Mouse (Mus musculus) neural tube, embryonic 15.5 days (tissue): Measurements from ENCODE around the gene Igfbp1. TPM values are rescaled to one million over a fixed set of nuclear protein-coding genes. Genes with fewer than 3 reads are reported as not detected.

ENCODE experiments used
- ATAC-seq: fragments of 200-750 bp; cut with Nextera tagmentation; 2 replicates; pipeline ENCODE4 v1.8.0; 2017; ENCODE audit warnings: mild to moderate bottlenecking, moderate TSS enrichment, moderate library complexity; ENCODE audit not compliant: low FRiP score
- H3K27ac ChIP-seq: fragments of 300-500 bp; sonication (generic); replicated peaks from 2 replicates; pipeline ENCODE4 v1.5.1; 2015; ENCODE audit warnings: mild to moderate bottlenecking, inconsistent platforms
- H3K27me3 ChIP-seq: fragments of 300-500 bp; sonication (generic); replicated peaks from 2 replicates; pipeline ENCODE4 v1.6.1; 2015; ENCODE audit warnings: inconsistent platforms
- H3K36me3 ChIP-seq: fragments of 300-500 bp; sonication (generic); 2 replicates; pipeline ENCODE4 v1.6.1; 2015; ENCODE audit warnings: inconsistent platforms
- H3K4me1 ChIP-seq: fragments of 300-500 bp; sonication (generic); 2 replicates; pipeline ENCODE4 v1.6.1; 2015; ENCODE audit warnings: inconsistent platforms
- H3K4me2 ChIP-seq: fragments of 300-500 bp; sonication (generic); 2 replicates; pipeline ENCODE4 v1.6.1; 2015; ENCODE audit warnings: inconsistent platforms, mild to moderate bottlenecking, moderate library complexity
- H3K4me3 ChIP-seq: fragments of 300-500 bp; sonication (generic); replicated peaks from 2 replicates; pipeline ENCODE4 v1.5.1; 2015; ENCODE audit warnings: mild to moderate bottlenecking, inconsistent platforms
- H3K9ac ChIP-seq: fragments of 300-500 bp; sonication (generic); replicated peaks from 2 replicates; pipeline ENCODE4 v1.6.1; 2015; ENCODE audit warnings: mild to moderate bottlenecking, inconsistent platforms
- H3K9me3 ChIP-seq: fragments of 300-500 bp; sonication (generic); replicated peaks from 2 replicates; pipeline ENCODE4 v1.6.1; 2016; ENCODE audit warnings: inconsistent platforms
- WGBS: fragments of 180-500 bp; shearing (Covaris S2); methylation state at CpG from one replicate; pipeline ENCODE4 v1.1.7; 2015; ENCODE audit warnings: mixed read lengths; 5-methylcytosine and 5-hydroxymethylcytosine counted together
- polyA plus RNA-seq: library from polyadenylated mRNA; unstranded; fragments of >200 nt; fragmentation: Nextera tagmentation; extraction: Ambion mirVana; gene quantifications from 2 replicates; pipeline ENCODE4 v1.2.1, GENCODE M21; 2015

The Igfbp1 gene
- polyA plus RNA-seq = 0.10 and 0.38 TPM in 2 replicates

DNA sequence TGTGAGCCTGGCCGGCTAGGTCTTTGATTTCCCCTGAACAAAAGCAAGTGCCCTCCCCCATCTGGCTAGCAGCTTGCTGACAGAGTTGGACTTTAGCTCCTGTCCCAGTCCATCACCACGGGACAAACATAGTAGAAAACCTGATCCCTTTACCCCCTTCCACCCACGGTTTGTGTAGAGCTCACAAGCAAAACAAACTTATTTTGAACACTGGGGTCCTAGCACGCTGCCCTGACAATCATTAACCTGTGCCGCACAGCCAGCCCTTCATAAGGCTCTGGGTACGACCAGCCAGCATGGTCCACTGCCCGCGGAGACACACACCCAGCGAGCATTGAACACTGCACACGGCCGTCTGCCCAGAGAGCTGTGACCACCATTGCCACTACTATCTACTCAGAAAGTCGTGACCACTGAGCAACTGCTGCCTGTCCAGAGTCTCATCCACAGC, at the start of gene Igfbp1:
TSS of gene Igfbp1 (plus strand) at position 292 of the 451 bp plus-strand sequence.
- ATAC-seq = no peak
- Histone ChIP-seq H3K27me3 (0 out of 2 replicates have a peak, but pooled peaks cover under 1% of the 10 kb centered on the region), H3K4me2 (no peak within 1 kb of the TSS), H3K4me1 (no peaks in the 10 kb centered on the region), H3K27ac (no peak within 1 kb of the TSS), H3K9me3 (no peaks in the 10 kb centered on the region), H3K9ac (no peak within 1 kb of the TSS), H3K36me3 (no peaks in the 10 kb centered on the region), H3K4me3 (no peak within 1 kb of the TSS)
- 28% methylated on average over 12 of the region's 12 CpGs for WGBS

- ATAC-seq = no peak
- 93% methylated on average over 7 of the region's 7 CpGs for WGBS
- H3K4me2 ChIP-seq = no peak overlapping the region
- H3K4me1 ChIP-seq = no peaks in the 10 kb centered on the region
- H3K27me3 ChIP-seq = no peaks in the 10 kb centered on the region
- no peak overlapping the region for H3K4me3 ChIP-seq
- peaks cover 51% of the 10 kb centered on the region for H3K36me3 ChIP-seq
- H3K9ac ChIP-seq = no peak overlapping the region
- no peaks in the 10 kb centered on the region for H3K9me3 ChIP-seq
- H3K27ac ChIP-seq = no peak overlapping the region
Measured at GRCm38 (mm10) chr11:7147945-7148344, 49.6 kb upstream of the Igfbp1 start.

- H3K9ac ChIP-seq = no peak overlapping the region
- H3K4me3 ChIP-seq = no peak overlapping the region
- H3K4me2 ChIP-seq = no peak overlapping the region
- no peak overlapping the region for H3K27ac ChIP-seq
- no peaks in the 10 kb centered on the region for H3K4me1 ChIP-seq
- whole genome bisulfite sequencing = 85% methylated on average over 7 of the region's 7 CpGs
- no peaks in the 10 kb centered on the region for H3K9me3 ChIP-seq
- no peaks in the 10 kb centered on the region for H3K27me3 ChIP-seq
- no peak for ATAC-seq
- peaks cover 56% of the 10 kb centered on the region for H3K36me3 ChIP-seq
Measured at GRCm38 (mm10) chr11:7149471-7149870, 48.1 kb upstream of the Igfbp1 start.

DNA sequence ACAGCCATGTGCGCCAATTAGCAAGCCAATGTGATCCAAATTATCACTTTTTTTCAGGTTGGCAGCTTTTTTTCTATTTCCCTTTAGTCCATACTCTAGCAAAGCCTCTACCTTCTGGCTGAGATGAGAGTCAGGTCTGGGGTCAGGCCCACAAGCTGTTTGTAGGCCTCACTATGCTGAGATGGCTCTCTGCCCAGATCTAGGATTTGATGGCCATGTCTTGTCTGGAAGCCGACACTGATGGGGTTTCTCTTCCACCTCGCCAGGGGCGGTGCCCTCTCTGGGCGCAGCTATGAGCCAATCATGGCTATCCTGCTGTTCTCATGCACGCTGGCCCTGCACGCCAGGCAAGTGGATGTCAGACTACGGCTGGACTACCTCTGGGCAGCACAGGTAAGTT, 47.1 kb upstream of the Igfbp1 start:
- peaks cover 49% of the 10 kb centered on the region for H3K36me3 ChIP-seq
- no peaks in the 10 kb centered on the region for H3K4me1 ChIP-seq
- H3K27me3 ChIP-seq = no peaks in the 10 kb centered on the region
- ATAC-seq = no peak
- no peak overlapping the region for H3K27ac ChIP-seq
- no peak overlapping the region for H3K4me3 ChIP-seq
- H3K9ac ChIP-seq = no peak overlapping the region
- no peak overlapping the region for H3K4me2 ChIP-seq
- WGBS = 86% methylated on average over 8 of the region's 8 CpGs
- no peaks in the 10 kb centered on the region for H3K9me3 ChIP-seq

DNA sequence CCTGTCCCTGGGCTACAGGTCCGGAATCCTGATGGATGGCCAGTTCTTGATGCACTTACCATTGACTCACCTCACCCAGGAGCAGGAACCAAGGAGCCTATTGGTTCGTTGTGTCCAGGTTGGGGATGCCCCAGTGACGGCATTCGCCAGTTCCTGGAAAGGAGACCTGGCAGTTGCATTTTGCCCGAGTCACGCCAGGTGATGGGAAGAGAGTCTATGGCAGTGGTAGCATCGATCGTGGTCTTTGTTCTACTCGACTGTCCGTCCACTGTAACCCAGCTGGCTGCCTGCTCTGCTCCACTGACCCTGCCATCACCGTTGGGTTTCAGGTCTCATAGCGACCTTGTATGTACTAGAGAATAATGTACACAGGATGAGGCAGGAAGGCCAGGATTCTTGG, 45.2 kb upstream of the Igfbp1 start:
- no peaks in the 10 kb centered on the region for H3K9me3 ChIP-seq

GRCm38 (mm10) chr11:7153081-7153480, 44.5 kb upstream of the Igfbp1 start:
- Histone ChIP-seq H3K4me1 (no peaks in the 10 kb centered on the region), H3K9ac (no peak overlapping the region), H3K27ac (no peak overlapping the region), H3K27me3 (no peaks in the 10 kb centered on the region), H3K9me3 (no peaks in the 10 kb centered on the region), H3K36me3 (peaks cover 28% of the 10 kb centered on the region), H3K4me3 (no peak overlapping the region), H3K4me2 (no peak overlapping the region)
- 83% methylated on average over 8 of the region's 8 CpGs for WGBS
- ATAC-seq = no peak

More for the DNA sequence above, 45.2 kb upstream of the Igfbp1 start:
- Histone ChIP-seq H3K4me2 (no peak overlapping the region), H3K4me3 (no peak overlapping the region), H3K27me3 (no peaks in the 10 kb centered on the region), H3K4me1 (no peaks in the 10 kb centered on the region), H3K9ac (no peak overlapping the region), H3K36me3 (peaks cover 35% of the 10 kb centered on the region), H3K27ac (no peak overlapping the region)
- 96% methylated on average over 12 of the region's 12 CpGs for WGBS
- ATAC-seq = no peak

DNA sequence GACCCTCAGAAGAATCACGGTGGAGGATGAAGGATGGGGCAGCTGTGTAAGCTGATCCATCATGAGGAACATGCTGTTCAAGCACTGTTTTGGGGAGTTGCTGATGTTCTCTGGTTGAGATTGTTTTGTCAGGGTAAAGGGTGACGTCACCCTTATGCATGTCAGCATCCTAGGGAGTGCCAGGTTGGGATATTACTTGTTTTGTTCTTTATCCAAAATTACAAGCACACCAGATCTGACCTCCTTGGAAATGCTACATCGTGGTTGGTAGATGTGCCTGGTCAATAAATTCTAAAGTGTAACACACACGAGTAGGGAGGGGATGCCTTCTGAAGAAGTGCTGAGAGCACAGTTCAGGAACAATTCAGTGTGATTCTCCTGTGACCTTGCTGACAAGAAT, 41.2 kb upstream of the Igfbp1 start:
- no peaks in the 10 kb centered on the region for H3K9me3 ChIP-seq
- H3K4me2 ChIP-seq = no peak overlapping the region
- 76% methylated on average over 4 of the region's 4 CpGs for WGBS
- H3K4me1 ChIP-seq = peaks cover 14% of the 10 kb centered on the region
- ATAC-seq = no peak
- peaks cover 17% of the 10 kb centered on the region for H3K36me3 ChIP-seq
- no peaks in the 10 kb centered on the region for H3K27me3 ChIP-seq
- no peak overlapping the region for H3K27ac ChIP-seq
- H3K9ac ChIP-seq = no peak overlapping the region
- no peak overlapping the region for H3K4me3 ChIP-seq

DNA sequence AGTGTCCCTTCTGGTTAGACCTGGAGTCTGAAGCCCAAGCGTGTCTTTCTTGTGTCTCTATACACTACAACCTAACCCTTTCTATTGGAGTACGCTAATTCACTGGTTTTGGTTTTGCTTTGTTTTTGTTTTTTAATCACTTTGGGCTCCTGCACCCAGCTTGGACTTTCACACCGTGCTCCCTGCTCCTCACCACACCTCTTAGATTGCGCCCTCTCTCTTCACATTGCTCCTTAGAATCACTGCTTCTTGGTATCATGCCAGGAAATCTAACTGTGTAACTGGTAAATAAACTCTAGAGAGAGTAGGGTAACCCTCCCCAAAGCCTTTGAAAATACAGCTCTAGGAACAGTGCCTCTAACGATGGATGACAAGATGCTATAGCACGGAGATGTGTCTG, 39.4 kb upstream of the Igfbp1 start:
- H3K27me3 ChIP-seq = no peaks in the 10 kb centered on the region
- peaks cover 13% of the 10 kb centered on the region; the same call in 1 of the 2 replicates for H3K36me3 ChIP-seq
- H3K27ac ChIP-seq = no peak overlapping the region
- WGBS = 91% methylated on average over 6 of the region's 6 CpGs
- ATAC-seq = no peak
- no peak overlapping the region for H3K4me3 ChIP-seq
- H3K4me2 ChIP-seq = no peak overlapping the region
- H3K9ac ChIP-seq = no peak overlapping the region
- H3K9me3 ChIP-seq = no peaks in the 10 kb centered on the region
- peaks cover 15% of the 10 kb centered on the region for H3K4me1 ChIP-seq

DNA sequence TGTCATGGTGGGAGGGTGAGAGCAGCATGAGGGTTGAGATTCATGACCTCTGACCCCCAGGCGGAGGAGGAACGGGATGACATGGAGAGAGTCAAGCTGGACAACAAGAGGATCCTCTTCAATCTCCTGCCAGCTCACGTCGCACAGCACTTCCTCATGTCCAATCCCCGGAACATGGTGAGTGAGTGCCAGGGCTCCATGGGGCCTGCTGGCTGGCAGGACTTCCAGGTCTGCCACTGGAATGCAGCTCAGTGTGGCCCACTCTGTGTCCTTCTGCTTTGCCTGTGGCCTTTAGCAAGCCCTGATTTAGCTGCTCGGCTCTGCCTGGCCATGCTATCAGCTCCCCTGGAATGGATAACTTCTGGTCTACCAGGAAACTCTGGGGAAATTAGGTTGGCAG, 37.4 kb upstream of the Igfbp1 start:
- peaks cover 18% of the 10 kb centered on the region for H3K4me1 ChIP-seq
- peak overlapping the region; percentile 71 for H3K27ac ChIP-seq
- H3K9ac ChIP-seq = no peak overlapping the region
- no peak for ATAC-seq
- H3K27me3 ChIP-seq = no peaks in the 10 kb centered on the region
- no peak overlapping the region for H3K4me2 ChIP-seq
- 74% methylated on average over 6 of the region's 6 CpGs for WGBS
- no peaks in the 10 kb centered on the region for H3K9me3 ChIP-seq
- 0 out of 2 replicates have a peak, but pooled peaks cover 6% of the 10 kb centered on the region for H3K36me3 ChIP-seq
- H3K4me3 ChIP-seq = no peak overlapping the region

DNA sequence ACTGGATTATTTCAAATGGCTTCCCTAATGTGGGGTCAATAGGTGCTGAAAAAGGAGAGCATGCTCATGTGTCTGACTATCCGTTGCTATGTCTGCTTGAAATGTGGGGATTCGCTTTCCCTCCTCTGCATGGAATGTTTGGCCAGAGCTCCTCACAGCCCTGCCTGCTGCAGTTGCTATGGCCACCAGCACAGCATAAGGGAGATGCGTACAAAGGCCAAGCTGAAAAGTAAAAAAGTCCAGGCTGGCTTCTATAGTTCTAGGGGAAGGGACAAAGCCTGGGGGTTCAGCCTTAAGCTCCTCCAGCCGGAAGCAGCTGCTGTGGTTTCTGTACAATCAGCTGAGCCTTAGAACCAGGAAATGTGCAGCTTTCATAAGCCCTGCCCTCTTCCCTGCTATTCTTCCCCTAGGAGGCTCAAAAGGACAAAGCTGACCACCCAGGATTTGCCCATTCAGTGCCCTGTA, 36.9 kb upstream of the Igfbp1 start:
- 49% methylated on average over 4 of the region's 4 CpGs for WGBS
- no peaks in the 10 kb centered on the region for H3K27me3 ChIP-seq
- H3K27ac ChIP-seq = peak overlapping the region; percentile 71
- no peak overlapping the region for H3K9ac ChIP-seq
- H3K4me3 ChIP-seq = no peak overlapping the region
- peak; percentile 66; the same call in 1 of the 2 replicates for ATAC-seq
- H3K4me2 ChIP-seq = no peak overlapping the region
- H3K4me1 ChIP-seq = peaks cover 18% of the 10 kb centered on the region
- no peaks in the 10 kb centered on the region for H3K9me3 ChIP-seq
- peaks cover 11% of the 10 kb centered on the region; the same call in 1 of the 2 replicates for H3K36me3 ChIP-seq

GRCm38 (mm10) chr11:7161502-7162174, 35.9 kb upstream of the Igfbp1 start:
- H3K4me1 ChIP-seq = peaks cover 18% of the 10 kb centered on the region
- H3K4me3 ChIP-seq = no peak overlapping the region
- peaks cover 17% of the 10 kb centered on the region for H3K36me3 ChIP-seq
- H3K27ac ChIP-seq = no peak overlapping the region
- no peaks in the 10 kb centered on the region for H3K9me3 ChIP-seq
- no peaks in the 10 kb centered on the region for H3K27me3 ChIP-seq
- H3K9ac ChIP-seq = no peak overlapping the region
- no peak overlapping the region for H3K4me2 ChIP-seq
- 83% methylated on average over 8 of the region's 8 CpGs for WGBS
- peak; percentile 43; the same call in 1 of the 2 replicates for ATAC-seq

DNA sequence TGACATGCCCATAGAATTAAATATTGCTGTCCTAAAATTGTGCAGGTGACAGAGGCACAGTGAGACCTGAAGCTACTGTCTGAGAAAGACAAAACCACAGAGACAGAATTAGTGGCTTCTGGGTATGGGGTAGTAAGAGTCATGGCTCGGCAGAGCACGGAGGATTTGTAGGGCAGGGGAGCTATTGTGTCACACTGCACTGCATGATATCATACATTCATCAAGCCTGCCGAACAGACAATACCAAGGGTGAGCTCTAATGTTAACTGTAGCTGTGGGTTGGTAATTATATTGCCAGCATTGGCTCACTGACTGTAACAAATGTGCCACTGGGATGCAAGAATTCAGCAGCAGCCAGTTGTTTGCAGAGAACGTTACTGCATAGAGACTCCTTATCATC, 33.2 kb upstream of the Igfbp1 start:
- Histone ChIP-seq H3K9me3 (no peaks in the 10 kb centered on the region), H3K27me3 (no peaks in the 10 kb centered on the region), H3K27ac (peak overlapping the region; percentile 45), H3K4me3 (no peak overlapping the region), H3K36me3 (peaks cover 30% of the 10 kb centered on the region), H3K4me1 (peaks cover 18% of the 10 kb centered on the region), H3K9ac (no peak overlapping the region), H3K4me2 (no peak overlapping the region)
- 29% methylated on average over 4 of the region's 4 CpGs for WGBS
- ATAC-seq = peak; percentile 48; the same call in 1 of the 2 replicates
